Mouse (Mus musculus) cortical plate, adult 2 months (tissue): ENCODE results near the gene Kmt2b.

Experiments used
- CTCF ChIP-seq: fragments of 200-500 bp; IDR thresholded peaks from 2 replicates; pipeline ENCODE4 v1.5.1; 2011; ENCODE audit warnings: mild to moderate bottlenecking, control low read depth, low read length; ENCODE audit not compliant: insufficient read depth; ENCODE audit errors: extremely low read depth
- POLR2A ChIP-seq: fragments of 200-500 bp; IDR thresholded peaks from 2 replicates; pipeline ENCODE4 v1.6.1; 2011; ENCODE audit warnings: mild to moderate bottlenecking, low read length, control low read depth; ENCODE audit not compliant: insufficient read depth; ENCODE audit errors: extremely low read depth

DNA sequence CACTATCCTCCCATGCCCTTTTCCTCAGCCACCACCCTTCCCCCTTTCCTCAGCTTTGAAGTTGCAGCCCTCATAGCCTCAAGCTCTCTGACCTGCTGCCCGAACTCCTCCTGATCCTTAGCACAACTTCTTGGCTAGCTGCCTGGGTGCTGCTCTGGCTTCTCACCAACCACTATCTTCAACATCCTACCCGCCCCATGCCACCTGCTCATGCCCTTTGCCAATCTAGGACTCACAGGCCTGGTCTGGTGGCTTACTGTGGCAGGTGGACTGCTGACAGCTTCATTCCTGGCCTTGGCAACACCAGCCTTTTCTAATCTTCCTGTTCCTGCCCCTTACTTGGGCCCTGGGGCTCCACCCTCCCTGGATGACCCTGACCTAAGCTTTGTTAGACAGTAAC is 15.6 kb downstream of the Kmt2b start:
- TF ChIP-seq CTCF (no peak), POLR2A (no peak)
